Mouse (Mus musculus): ENCODE results near the gene Cpsf6.
"Not testable (repeated sequence)": the region's sequence is repeated elsewhere in the genome, so short reads cannot be mapped to it uniquely, and the experiment has no call there.

Gene Cpsf6

DNA sequence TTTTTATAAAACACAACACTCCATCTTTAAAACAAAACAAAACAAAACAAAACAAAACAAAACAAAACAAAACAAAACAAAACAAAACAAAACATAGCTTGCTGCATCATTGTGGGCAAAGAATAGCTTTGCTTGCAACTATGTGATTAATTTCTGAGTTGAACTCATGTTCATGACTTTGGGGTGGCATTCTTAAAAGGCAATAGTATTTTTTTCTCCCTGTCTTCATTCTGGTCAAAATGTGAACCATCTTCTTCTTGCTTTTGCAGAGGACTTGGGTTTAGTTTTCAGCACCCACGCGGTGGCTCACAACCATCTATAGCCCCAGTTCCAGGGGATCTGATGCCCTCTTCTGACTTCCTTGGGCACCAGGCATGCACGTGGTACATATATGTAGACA is 20.0 kb upstream of the Cpsf6 start:
- DNase-seq (ENCODE audit: low spot score): no peak

DNA sequence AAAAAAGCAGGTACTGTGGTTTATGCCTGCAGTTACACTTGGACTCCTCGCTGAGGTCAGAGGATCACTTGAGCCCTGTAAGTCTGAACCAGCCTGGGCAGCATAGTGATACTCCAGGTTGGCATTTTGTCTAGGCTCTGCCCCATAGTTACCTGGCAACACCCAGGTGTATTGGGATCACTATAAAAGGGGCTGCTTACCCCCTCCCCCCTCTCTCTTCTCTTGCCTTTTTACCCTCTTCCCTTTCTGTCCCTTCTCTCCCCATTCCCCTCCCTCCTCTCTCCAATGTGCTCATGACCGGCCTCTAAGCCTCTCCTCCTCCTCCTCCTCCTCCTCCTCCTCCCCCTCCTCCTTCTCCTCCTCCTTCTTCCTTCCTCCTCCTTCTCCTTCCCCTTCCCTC is 19.4 kb upstream of the Cpsf6 start:
- no peak for DNase-seq (ENCODE audit: low spot score)

DNA sequence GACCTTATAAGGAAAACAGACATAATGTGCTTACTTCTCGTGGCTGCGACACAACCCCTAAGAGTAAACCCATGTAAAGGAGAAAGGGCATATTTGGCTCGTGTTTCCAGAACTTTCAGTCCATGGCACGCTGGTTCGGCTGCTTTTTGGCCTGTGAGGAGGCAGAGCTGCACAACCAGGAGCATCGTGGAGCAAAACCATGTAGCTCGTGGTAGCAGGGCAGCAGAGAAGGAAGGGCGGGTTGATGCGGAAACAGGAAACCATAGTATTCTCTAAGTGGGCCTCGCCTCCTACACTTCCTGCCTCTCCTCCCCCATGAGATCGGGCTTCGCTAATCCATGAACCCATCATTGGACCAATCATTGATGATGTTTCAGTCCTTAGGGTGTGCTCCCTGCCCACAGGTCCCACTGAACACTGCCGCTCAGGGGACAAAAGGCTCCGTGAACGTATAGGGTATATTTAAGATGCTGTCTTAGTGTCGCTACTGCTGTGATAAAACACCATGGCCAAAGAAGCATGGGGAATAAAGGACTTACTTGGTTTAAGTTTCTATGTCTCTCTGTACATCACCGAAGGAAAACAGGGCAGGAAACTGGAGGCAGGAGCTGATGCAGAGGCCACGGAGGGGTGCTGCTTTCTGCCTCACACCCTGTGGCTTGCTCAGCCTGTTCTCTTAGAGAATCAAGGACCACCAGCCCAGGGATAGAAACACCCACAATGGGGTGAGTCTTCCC is 18.4 kb upstream of the Cpsf6 start:
- DNase-seq (ENCODE audit: low spot score): no peak

DNA sequence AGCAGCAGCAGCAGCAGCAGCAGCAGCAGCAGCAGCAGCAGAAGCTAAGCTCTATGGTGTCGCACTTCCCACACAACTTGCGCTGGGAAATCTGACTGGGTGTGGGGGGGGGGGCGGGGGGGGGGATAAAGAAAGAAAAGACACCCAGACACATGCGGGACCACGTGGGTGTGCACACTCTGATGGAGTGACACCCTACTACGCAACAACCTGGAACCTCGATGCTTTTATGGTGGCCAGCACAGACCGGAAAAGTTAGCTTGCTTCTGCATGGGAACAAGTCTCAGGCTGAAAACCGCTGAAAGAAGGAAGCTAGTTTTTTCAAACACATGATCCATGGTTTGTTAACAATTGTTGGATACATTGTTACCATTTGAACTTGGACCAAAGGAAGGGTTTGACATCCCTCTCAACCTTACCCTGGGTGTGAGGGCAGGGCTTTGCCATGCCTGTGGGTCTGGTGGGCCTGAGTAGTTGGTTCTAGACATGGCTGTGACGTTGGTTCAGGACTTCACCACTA is 17.4 kb upstream of the Cpsf6 start:
- no peak for DNase-seq (ENCODE audit: low spot score)

DNA sequence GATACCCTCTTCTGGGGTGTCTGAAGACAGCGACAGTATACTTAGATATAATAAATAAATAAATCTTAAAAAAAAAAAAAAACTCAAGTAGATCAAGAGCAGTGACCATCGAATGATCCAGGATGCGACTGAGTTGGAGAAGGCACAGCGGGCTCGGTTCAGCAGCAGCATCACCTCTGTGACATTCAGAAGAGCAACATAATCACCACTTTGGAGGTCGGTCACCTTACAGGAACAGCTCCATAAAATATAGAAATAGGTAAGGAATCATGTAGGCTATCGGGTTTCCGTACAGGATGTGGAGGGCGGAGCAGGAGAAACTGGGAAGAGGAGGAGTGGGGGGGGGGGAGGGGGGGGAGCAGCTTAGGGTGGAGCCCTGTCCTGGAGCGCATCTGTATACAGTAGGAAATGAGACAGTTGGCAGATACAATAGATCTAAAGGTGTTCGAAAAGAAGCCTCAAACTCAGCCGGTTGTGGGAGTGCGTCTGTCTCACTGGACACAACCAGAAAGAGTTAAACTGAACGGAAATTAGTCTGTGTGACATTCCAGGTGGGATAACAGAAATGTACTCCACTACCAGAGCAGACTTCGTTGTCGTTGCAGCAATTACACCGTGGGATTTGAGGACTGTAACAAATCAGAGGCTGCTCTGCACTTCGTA is 16.7 kb upstream of the Cpsf6 start:
- DNase-seq (ENCODE audit: low spot score): no peak

DNA sequence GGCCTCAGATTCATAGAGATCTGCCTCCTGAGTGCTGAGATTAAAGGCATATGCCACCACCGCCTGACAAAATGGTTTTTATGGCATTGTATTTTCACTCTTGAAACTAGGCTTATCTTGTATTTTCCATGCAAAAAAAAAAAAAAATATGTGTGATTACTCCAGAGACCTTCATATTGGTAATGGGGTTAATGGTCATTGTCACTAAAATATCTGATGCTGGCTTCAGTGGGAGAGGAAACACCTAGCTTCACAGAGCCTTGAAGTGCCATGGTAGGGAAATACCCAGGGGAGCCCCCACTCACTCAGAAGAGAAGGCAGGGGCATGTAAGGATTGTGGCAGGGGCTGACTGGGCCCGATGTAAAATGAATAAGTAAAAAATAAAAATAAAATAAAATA is 16.0 kb upstream of the Cpsf6 start:
- DNase-seq (ENCODE audit: low spot score): no peak

DNA sequence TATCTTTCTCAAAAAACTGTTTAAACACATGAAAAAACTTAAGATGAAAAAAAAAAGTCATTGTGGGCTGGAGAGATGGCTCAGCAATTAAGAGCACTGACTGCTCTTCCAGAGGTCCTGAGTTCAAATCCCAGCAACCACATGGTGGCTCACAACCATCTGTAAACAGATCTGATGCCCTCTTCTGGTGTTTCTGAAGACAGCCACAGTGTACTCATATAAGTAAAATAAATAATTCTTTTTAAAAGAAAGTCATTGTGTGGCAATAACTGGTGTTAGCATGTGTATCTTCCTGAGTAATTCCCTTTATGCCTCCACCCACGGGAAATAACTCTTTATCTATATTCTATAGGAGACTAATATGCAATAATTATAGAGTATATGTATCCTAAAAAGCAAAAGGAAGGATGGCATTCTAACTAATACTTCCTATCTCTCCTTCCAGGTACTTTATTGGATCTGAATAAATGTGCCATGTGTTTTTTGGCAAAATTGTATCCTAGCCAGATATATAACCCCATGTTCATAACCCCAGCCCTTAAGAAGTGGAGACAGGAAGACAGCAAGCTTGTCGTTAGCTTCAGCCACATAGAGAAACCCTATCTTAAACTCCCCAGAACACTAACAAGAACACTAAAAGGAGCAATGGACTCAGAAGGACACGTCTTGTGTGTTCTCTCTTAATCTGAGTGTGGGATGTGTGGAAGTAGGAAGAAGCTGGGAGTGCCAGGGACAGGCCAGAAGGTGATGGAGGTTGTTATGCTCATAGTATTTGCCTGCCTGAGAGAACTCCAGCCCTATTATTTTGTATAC is 15.1 kb upstream of the Cpsf6 start:
- DNase-seq (ENCODE audit: low spot score): no peak

DNA sequence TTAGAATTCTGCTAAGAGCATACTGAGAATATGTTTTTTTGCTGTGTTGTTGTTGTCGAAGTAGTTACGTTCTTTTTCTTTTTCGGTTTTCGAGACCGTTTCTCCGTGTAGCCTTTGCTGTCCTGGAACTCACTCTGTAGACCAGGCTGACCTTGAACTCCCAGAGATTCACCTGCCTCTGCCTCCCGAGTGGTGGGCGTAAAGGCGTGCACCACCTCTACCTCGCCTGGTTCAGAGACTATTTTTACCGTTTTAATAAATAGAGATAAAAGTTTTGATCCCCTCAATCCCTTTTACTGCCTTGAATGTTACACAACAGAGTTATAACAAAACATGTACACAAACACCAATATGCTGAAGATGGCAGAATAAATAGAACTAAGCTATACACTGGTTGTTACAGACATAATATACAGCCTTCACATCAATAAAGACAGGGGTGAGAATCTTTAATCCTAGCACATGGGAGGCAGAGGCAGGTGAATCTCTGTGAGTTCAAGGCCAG is 14.1 kb upstream of the Cpsf6 start:
- DNase-seq (ENCODE audit: low spot score): no peak

DNA sequence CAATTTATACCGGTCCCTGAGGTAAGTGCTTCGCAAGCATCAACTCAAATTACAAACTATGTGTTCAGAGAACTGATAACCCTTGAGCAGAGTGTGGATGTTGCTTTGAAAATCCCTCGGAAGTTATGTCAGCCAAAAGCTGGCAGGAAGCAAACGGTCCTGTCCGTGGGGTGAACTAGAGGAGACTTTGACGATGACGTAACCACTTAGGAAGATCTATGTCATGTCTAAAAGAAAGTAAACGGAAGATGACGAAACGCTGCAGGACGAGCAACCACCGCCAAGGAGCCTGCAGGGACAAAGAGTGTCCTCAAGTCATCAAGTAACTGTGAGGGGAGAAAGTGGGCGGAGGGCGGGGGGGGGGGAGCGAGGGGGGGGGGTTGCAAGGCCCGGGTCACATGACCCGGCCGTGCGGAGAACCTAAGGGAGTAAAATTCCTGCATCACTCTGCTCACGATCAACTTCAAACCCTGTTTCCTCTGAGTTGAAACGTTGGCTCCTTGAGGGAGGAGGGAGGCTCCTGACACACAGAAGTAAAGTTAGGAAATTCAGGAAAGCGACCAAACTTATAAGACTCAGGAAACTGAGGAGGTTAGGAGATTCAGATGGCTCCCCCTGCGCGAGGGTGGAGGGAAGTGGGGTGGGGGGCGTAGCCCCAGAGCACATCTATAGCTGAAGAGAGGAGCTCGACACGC is 13.5 kb upstream of the Cpsf6 start:
- DNase-seq (ENCODE audit: low spot score): no peak

DNA sequence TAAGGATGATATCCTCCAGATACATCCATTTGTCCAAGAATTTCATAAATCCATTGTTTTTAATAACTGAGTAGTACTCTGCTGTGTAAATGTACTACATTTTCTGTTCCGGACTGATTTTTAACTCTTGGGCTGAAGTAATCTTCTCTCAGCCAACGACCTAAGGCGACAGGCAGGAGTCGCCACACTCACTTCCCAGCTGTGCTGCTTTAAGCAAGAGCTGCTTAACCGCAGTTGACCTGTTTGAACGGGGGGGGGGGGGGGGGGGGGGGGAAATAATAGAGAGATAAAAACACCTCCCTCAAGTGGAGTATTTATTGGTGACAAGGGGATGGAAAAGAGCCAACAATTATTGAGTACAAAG is 13.0 kb upstream of the Cpsf6 start:
- no peak for DNase-seq (ENCODE audit: low spot score)

DNA sequence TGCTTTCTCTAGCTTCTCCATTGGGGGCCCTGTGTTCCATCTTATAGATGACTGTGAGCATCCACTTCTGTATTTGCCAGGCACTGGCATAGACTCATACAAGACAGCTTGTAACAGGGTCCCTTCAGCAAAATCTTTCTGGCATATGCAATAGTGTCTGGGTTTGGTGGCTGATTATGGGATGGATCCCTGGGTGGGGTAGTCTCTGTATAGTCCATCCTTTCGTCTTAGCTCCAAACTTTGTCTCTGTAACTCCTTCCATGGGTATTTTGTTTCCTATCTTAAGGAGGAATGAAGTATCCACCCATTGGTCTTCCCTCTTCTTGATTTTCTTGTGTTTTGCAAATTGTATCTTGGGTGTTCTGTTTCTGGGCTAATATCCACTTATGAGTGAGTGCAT is 12.6 kb upstream of the Cpsf6 start:
- not testable (repeated sequence) for DNase-seq (ENCODE audit: low spot score)

DNA sequence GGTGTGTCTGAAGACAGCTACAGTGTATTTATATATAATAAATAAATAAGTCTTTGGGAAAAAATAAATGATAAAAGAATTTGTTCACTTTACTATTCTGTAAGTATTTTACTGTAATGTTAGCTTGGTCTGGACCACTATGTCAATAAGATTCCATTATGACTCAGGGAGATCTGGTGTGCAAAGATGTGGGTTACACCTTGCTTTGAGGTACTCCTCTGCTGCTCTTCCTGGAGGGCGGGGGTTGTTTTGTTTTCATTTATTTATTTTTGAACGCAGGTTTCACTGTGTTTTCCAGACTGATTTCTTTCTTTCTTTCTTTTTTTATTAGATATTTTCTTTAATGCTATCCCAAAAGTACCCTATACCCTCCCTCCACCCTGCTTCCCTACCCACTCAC is 12.0 kb upstream of the Cpsf6 start:
- DNase-seq (ENCODE audit: low spot score): no peak

DNA sequence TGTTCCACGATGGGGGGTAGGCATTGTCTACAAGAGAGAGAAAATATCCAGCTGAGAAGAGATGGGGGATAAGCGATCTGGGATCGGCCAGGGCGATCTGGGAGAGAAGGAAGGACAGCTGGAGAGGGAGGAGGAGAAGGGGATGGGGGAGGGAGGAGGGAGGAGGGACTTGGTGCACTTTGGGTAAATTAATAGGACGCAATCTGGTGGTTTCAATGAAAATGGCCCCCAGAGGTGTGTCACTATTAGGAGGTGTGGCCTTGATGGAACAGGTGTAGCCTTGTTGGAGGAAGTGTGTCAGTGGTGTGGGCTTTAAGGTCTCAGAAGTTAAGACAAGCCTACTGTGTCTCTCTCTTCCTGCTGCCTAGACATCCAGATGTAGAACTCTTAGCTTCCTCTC is 11.2 kb upstream of the Cpsf6 start:
- no peak for DNase-seq (ENCODE audit: low spot score)

DNA sequence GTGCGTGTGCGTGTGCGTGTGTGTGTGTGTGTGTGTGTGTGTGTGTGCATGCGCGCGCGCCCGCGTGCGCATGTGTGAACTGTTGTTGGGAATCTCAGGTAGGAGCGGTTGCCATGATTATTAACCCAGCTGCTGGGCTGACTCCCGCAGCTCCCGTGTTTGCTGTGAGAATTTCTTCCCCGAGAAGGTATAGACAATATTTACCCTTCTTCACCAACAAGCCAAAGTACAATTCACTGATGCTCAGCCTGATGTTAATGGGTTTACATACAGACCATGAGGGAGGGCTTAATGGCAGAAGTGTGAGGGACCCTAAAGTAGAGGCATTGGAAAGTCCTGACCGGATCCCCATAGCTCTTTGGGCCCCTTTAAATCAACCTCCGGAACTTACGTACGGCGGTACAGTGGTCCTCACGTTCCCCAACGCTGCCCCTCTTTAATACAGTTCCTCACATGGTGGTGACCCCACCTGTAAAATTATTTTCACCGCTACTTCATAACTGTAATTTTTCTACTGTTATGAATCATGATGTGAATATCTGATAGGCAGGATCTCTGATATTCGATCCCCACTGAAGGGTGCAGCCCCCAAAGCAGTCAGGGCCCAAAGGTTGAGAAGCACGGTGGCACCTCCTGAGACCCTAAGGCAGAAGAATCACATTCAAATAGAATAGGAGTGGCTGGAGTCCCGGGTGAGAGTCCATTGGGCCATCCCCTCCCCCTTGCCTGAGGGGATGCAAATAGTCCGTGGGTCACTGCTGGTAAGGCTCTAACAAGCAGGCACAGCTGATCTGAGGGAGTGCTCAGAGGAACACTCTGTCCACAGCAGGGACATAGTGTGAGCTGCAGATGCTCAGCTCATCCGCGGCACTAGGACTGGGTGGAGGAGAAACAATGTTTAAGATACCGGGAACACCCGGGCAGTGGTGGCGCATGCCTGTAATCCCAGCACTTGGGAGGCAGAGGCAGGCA is 10.4 kb upstream of the Cpsf6 start:
- no peak for DNase-seq (ENCODE audit: low spot score)

DNA sequence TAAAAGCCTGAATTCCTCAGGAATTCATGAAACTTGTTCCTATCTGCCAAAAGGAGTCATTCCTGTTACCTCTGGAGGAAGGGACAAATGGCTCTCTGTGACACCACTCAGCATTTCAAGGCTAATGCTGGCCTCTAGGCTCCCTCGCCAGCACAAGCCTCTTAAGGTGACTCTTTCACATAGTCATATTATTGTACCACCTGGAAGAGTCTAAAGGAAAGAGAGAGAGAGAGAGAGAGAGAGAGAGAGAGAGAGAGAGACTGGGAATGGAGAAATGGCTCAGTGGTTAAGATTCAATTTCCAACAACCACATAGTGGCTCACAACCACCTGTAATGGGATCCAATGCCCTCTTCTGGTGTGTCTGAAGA is 9.5 kb upstream of the Cpsf6 start:
- DNase-seq (ENCODE audit: low spot score): no peak

DNA sequence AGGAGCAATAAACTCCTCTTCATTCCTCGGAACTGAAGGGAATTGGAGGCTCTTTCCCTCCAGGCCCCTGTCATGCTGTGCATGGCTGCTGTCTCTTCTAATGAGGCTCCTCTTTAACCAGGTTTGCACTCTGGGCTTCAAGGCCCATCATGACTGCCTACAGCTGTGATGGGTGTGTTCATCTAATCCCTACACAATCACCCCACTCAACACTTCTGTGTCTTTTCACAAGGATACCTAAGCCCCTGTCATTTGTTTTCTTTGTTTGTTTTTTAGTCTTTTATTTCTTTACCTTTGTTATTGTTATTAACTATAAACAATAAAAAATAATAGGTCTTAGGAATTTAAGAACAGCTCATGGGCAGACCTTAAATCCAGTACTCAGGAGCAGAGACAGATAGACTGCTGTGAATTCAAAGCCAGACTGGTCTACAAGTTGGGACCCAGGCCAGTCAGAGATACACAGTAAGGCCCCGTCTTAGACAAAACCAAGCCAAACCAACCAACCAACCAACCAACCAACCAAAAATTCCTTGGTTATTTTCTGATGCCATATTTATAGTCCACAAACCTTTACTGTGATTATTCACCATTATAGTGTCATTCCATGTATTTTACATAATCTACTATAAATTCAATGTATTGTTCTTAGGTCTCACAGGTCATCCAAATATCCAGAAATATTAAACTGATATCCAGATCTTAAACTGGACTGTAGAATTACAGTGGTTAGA is 9.0 kb upstream of the Cpsf6 start:
- no peak for DNase-seq (ENCODE audit: low spot score)

DNA sequence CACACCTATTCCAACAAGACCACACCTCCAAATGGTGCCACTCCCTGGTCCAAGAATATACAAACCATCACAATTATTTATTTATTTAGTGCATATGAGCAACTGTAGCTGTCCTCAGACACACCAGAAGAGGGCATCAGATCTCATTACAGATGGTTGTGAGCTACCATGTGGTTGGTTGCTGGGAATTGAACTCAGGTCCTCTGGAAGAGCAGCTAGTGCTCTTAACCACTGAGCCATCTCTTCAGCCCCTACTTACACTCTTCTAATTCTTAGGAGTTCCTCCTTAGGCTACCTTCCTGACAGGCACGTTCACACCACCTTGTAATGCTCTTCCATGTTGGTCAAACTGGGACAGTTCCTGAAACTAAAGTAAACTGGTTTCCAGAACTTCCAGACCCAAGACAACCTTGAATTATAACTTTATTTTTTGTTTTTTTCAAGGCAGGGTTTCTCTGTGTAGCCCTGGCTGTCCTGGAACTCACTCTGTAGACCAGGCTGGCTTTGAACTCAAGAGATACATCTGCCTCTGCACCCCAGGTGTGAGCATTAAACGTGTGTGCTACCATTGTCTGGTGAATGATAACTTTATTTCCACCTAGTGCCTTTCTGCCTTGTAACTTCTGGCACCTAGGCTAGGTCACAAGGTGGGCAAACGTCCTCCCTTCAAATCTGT is 8.3 kb upstream of the Cpsf6 start:
- DNase-seq (ENCODE audit: low spot score): not testable (repeated sequence)

DNA sequence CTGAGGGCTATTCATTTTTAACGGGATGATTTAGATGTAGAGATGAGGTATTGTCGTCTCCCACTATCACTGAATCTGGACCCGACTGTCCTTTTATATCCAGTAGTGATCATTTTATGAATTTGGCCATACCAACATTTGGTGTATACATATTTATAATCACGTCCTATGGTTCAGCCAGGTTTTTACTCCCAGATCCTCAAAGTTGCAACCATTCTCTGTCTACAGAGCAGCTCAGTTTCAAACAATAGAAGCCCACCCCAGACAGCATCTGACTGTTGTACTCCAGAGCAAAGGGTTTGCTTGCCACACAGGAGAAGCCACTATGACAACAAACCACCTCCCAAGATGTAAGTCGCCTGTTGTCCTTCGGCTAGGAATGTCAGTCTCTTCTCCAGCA is 7.2 kb upstream of the Cpsf6 start:
- no peak for DNase-seq (ENCODE audit: low spot score)

DNA sequence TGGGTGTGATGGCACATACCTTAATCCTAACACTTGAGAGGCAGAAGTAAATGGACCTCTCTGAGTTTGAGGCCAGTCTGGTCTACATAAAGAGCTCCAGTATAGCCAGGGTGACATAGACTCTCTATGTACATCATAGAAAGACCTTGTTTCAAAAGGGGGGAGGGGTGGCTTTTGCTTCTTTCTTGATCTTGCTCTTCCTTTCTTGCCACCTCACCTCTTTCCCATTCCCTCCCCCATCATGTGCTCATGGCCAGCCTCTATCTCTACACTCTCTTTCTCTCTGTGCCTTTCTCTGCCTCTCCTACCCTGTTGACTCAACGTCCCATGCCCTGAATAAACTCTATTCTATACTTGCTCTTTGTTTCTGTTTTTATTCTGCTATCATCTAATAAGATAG is 6.4 kb upstream of the Cpsf6 start:
- no peak for DNase-seq (ENCODE audit: low spot score)

DNA sequence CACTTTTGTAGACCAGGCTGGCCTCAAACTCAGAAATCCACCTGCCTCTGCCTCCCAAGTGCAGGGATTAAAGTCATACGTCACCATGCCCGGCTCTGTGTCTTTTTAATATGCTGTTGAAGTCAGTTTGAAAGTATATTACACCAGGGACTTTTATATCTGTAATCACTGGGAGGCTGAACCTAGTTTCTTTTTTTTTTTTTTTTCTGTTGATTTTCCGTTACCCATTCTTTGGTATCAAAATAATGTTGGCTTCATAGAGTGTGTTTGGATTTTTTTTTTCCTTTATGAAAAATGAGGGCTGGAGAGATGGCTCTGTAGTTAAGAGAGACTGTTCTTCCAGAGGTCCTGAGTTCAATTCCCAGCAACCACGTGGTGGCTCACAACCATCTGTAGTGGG is 5.6 kb upstream of the Cpsf6 start:
- DNase-seq (ENCODE audit: low spot score): no peak

All from urinary bladder, postnatal 25 days (tissue).